Mouse (Mus musculus): ENCODE measurements around the gene Map2k1. TPM values are rescaled to one million over a fixed set of nuclear protein-coding genes. Genes with fewer than 3 reads are reported as not detected.
"Not testable (repeated sequence)": the region's sequence is repeated elsewhere in the genome, so short reads cannot be mapped to it uniquely, and the experiment has no call there.

The Map2k1 gene
- total RNA-seq (2018; cell fraction: chromatin; rRNA removed) = 100 to 1,000 TPM in 10 of 26 experiments, 10 to 100 TPM in 16; 62.8 to 282 (median 92.4) TPM
- total RNA-seq (2018; cell fraction: cytosol; rRNA removed) = 100 to 1,000 TPM in 12 of 26 experiments, 10 to 100 TPM in 14; 64.2 to 132 (median 94.7) TPM
- total RNA-seq (2018; cell fraction: nucleus; rRNA removed) = 100 to 1,000 TPM in 14 of 26 experiments, 10 to 100 TPM in 12; 46.5 to 207 (median 104) TPM
- polyA plus RNA-seq (2018) = 30.9 to 88.8 TPM (median 78.1 TPM) in 3 replicates

- peak within 1 kb of the TSS; percentile 67 for H3K27ac ChIP-seq
- WGBS (ENCODE audit: missing documents) = under 1% methylated on average over 89 of the region's 89 CpGs
- peaks cover 47% of the 10 kb centered on the region for H3K79me2 ChIP-seq (ENCODE audit: inconsistent target)
These were observed at the start of gene Map2k1 for GRCm38 (mm10) chr9:64253021-64253904. Map2k1 (minus strand) TSS chr9:64253631.

GRCm38 (mm10) chr9:64303086-64303485 is 49.7 kb upstream of the Map2k1 start:
- 93% methylated on average over 2 of the region's 4 CpGs for WGBS (ENCODE audit: missing documents)
- peaks cover 28% of the 10 kb centered on the region for H3K36me3 ChIP-seq (ENCODE audit: inconsistent target)
- not testable (repeated sequence) for H3K27ac ChIP-seq; H3K79me2 ChIP-seq (ENCODE audit: inconsistent target); H3K4me3 ChIP-seq (ENCODE audit: inconsistent target)

More at GRCm38 (mm10) chr9:64253021-64253904, at the start of gene Map2k1:
- Histone ChIP-seq H3K4me3 (ENCODE audit: inconsistent target) (peak within 1 kb of the TSS; percentile 91), H3K36me3 (ENCODE audit: inconsistent target) (no peaks in the 10 kb centered on the region)

DNA sequence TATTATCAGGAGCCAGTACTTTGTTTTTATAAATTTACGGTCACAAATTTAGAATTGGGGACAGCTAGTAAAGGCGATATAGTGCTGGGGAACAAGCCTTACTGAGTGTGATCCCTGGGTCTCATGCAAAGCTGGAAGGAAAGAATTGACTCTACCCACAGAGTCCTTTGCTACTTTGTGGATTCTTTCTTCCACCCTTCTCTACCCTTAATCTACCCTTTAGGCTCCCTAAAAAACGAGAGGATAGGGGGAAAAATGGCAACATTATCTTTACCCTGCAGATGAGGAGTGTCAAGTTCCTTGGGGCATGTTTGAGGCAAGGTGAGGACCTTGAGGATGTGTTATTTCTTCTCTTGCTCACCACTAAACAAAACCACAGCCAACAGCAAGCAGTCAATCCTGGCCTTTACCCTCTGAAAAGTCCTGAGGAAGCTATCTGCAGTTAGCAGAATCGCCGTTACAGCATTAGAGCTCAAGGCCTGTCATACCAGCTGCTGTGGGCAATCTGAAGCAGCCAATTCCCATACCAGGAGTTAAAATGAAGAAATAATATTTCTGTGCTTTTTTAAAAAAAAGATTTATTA is 29.1 kb upstream of the Map2k1 start:
- whole genome bisulfite sequencing (ENCODE audit: missing documents) = 25% methylated on average over 5 of the region's 5 CpGs
- peak overlapping the region; percentile 49 for H3K27ac ChIP-seq
- H3K79me2 ChIP-seq (ENCODE audit: inconsistent target) = peaks cover 47% of the 10 kb centered on the region
- H3K4me3 ChIP-seq (ENCODE audit: inconsistent target) = peak overlapping the region; percentile 70
- H3K36me3 ChIP-seq (ENCODE audit: inconsistent target) = no peaks in the 10 kb centered on the region

- Histone ChIP-seq H3K36me3 (ENCODE audit: inconsistent target) (no peaks in the 10 kb centered on the region), H3K79me2 (ENCODE audit: inconsistent target) (peaks cover 47% of the 10 kb centered on the region), H3K4me3 (ENCODE audit: inconsistent target) (peak overlapping the region; percentile 70), H3K27ac (peak overlapping the region; percentile 49)
- 0% methylated on average over 24 of the region's 24 CpGs for WGBS (ENCODE audit: missing documents)
These were observed 28.3 kb upstream of the Map2k1 start for GRCm38 (mm10) chr9:64281781-64282178.

DNA sequence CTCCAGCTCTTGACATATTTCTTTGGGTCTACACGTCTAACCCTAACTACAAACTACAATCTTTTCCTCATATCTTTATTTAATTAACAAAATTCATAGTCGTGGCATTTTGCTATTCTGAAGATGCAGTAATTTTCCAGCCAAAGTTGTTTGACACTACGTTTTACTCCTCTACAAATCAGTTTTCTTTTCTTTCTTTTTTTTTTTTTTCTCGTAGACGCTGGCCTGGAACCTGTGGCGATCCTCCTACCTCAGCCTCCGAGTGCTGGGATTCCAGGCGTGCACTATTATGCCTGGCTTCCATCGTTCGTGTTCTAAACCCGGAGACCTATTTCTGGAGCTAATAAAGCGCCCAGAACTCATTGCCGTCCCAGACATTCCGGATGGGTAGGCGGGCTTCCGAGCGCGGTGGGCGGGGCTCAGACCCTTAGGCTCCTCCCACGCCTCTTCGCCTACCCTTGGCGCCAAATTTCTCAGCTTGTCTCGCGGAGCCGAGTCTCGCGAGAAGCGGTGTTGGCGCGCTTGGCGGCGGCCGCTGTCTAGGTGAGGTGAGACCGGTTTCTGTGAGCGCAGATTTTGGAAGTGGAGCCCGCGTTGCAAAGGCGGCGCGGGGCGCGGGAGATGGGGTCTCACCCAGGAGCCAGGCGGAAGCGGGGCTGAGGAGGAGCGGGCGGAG is 27.8 kb upstream of the Map2k1 start, which contains the start of gene Tipin:
Gene Tipin (plus strand): TSS at position 477 of the 676 bp plus-strand sequence.
- Histone ChIP-seq H3K36me3 (ENCODE audit: inconsistent target) (no peaks in the 10 kb centered on the region), H3K79me2 (ENCODE audit: inconsistent target) (peaks cover 46% of the 10 kb centered on the region), H3K27ac (peak within 1 kb of the TSS; percentile 49), H3K4me3 (ENCODE audit: inconsistent target) (peak within 1 kb of the TSS; percentile 70)
- 1% methylated on average over 46 of the region's 46 CpGs for WGBS (ENCODE audit: missing documents)

DNA sequence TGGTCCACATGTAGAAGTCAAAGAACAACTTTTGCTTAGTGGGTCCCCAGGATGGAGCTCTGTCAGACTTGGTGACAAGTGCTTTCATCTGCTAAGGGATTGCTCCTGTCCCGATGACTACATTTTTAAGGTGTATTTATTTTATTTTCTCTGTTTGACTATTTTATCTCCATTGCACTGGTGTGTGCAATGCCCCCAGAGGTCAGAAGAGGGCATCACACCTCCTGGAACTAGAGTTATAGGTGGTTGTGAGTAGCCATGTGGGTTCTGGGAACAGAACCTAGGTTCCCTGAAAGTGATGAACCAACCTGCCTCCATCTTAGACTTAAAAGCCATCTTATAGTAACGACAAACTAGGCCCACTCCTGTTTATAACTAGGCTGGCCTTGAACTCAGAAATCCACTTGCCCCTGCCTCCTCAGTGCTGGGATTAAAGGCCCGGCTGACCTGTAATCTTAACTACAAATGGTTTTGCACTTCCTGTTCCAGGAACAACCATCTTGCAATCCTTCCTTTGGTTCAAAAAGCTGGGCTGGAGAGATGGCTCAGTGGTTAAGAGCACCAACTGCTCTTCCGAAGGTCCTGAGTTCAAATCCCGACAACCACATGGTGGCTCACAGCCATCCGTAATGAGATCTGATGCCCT is 25.4 kb upstream of the Map2k1 start:
- no peak overlapping the region for H3K4me3 ChIP-seq (ENCODE audit: inconsistent target)
- no peaks in the 10 kb centered on the region for H3K36me3 ChIP-seq (ENCODE audit: inconsistent target)
- peaks cover 21% of the 10 kb centered on the region for H3K79me2 ChIP-seq (ENCODE audit: inconsistent target)
- no peak overlapping the region for H3K27ac ChIP-seq
- 91% methylated on average over 6 of the region's 6 CpGs for WGBS (ENCODE audit: missing documents)

GRCm38 (mm10) chr9:64277706-64278105 is 24.3 kb upstream of the Map2k1 start:
- peaks cover 11% of the 10 kb centered on the region for H3K79me2 ChIP-seq (ENCODE audit: inconsistent target)
- H3K4me3 ChIP-seq (ENCODE audit: inconsistent target) = no peak overlapping the region
- WGBS (ENCODE audit: missing documents) = 59% methylated on average over 7 of the region's 8 CpGs
- H3K36me3 ChIP-seq (ENCODE audit: inconsistent target) = no peaks in the 10 kb centered on the region
- H3K27ac ChIP-seq = no peak overlapping the region

- no peaks in the 10 kb centered on the region for H3K79me2 ChIP-seq (ENCODE audit: inconsistent target)
- WGBS (ENCODE audit: missing documents) = 60% methylated on average over 1 of the region's 1 CpGs
These were observed 21.5 kb upstream of the Map2k1 start for GRCm38 (mm10) chr9:64274919-64275318.

DNA sequence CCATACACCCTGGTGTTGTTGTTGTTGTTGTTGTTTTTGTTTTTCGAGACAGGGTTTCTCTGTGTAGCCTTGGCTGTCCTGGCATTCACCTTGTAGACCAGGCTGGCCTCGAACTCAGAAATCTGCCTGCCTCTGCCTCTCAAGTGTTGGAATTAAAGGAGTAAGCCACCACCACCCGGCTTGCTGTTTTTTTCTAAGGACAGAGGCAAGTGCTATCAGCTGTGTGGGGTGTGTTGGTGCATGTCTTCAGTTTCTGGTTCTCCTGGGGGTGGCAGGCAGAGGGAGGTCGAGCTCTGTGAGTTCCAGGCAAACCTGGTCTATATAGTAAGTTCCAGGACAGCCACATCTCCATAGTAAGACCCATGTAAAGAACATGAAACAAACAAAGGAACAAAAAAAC is 20.9 kb upstream of the Map2k1 start:
- H3K36me3 ChIP-seq (ENCODE audit: inconsistent target) = no peaks in the 10 kb centered on the region
- no peak overlapping the region for H3K27ac ChIP-seq
- no peaks in the 10 kb centered on the region for H3K79me2 ChIP-seq (ENCODE audit: inconsistent target)
- no peak overlapping the region for H3K4me3 ChIP-seq (ENCODE audit: inconsistent target)
- WGBS (ENCODE audit: missing documents) = 85% methylated on average over 4 of the region's 4 CpGs

More at GRCm38 (mm10) chr9:64274919-64275318, 21.5 kb upstream of the Map2k1 start:
- no peaks in the 10 kb centered on the region for H3K36me3 ChIP-seq (ENCODE audit: inconsistent target)
- no peak overlapping the region for H3K27ac ChIP-seq
- H3K4me3 ChIP-seq (ENCODE audit: inconsistent target) = no peak overlapping the region

- no peak overlapping the region for H3K4me3 ChIP-seq (ENCODE audit: inconsistent target)
- 84% methylated on average over 4 of the region's 4 CpGs for WGBS (ENCODE audit: missing documents)
- H3K27ac ChIP-seq = no peak overlapping the region
- no peaks in the 10 kb centered on the region for H3K36me3 ChIP-seq (ENCODE audit: inconsistent target)
- H3K79me2 ChIP-seq (ENCODE audit: inconsistent target) = no peaks in the 10 kb centered on the region
These were observed 20.3 kb upstream of the Map2k1 start for GRCm38 (mm10) chr9:64273757-64274156.

DNA sequence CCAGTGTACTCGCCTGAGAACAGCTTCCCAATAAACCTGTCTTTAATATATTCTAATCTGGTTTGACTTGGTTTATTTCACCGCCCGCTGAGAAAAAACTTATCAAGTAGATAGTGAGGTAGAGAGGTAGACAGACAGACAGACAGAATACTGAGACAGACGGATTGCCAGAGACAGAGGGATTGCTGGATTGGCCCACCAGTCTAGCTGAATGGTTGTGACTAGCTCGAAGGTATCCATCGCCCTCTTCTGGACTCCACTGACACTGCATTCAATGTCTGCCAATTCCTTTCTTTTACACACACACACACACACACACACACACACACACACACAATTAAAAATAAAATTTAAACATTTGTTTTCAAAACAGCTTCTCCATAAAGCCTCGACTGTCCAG is 19.2 kb upstream of the Map2k1 start:
- Histone ChIP-seq H3K27ac (no peak overlapping the region), H3K79me2 (ENCODE audit: inconsistent target) (no peaks in the 10 kb centered on the region), H3K36me3 (ENCODE audit: inconsistent target) (no peaks in the 10 kb centered on the region), H3K4me3 (ENCODE audit: inconsistent target) (no peak overlapping the region)
- WGBS (ENCODE audit: missing documents) = 58% methylated on average over 7 of the region's 7 CpGs

- no peak overlapping the region for H3K27ac ChIP-seq
- WGBS (ENCODE audit: missing documents) = 51% methylated on average over 3 of the region's 3 CpGs
- no peaks in the 10 kb centered on the region for H3K36me3 ChIP-seq (ENCODE audit: inconsistent target)
- no peak overlapping the region for H3K4me3 ChIP-seq (ENCODE audit: inconsistent target)
- H3K79me2 ChIP-seq (ENCODE audit: inconsistent target) = no peaks in the 10 kb centered on the region
These were observed 17.8 kb upstream of the Map2k1 start for GRCm38 (mm10) chr9:64271249-64271648.

DNA sequence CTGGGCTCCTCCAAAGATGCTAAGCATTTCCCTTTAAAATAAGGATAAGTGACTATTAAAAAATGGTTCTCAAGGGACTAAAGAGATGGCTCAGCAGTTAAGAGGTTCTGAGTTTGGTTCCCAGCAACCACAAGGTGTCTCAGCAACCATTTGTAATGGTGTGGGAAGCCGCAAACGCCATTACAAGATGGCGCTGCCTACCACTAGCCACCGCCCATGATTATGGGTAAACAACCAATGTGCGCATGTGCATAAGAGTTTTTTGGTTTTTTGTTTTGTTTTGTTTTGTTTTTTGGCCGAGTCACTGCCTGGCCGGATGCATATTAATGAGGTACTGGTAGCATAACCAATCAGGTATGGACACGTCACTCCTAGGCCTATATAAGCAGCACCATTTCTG is 15.4 kb upstream of the Map2k1 start:
- H3K79me2 ChIP-seq (ENCODE audit: inconsistent target); H3K36me3 ChIP-seq (ENCODE audit: inconsistent target); H3K27ac ChIP-seq; H3K4me3 ChIP-seq (ENCODE audit: inconsistent target): not testable (repeated sequence)
- 91% methylated on average over 7 of the region's 8 CpGs for WGBS (ENCODE audit: missing documents)

- Histone ChIP-seq H3K27ac (no peak overlapping the region), H3K36me3 (ENCODE audit: inconsistent target) (no peaks in the 10 kb centered on the region), H3K79me2 (ENCODE audit: inconsistent target) (no peaks in the 10 kb centered on the region), H3K4me3 (ENCODE audit: inconsistent target) (no peak overlapping the region)
- WGBS (ENCODE audit: missing documents) = 77% methylated on average over 9 of the region's 10 CpGs
These were observed 14.8 kb upstream of the Map2k1 start for GRCm38 (mm10) chr9:64268196-64268595.
